Mouse (Mus musculus): Measurements from ENCODE around the gene Clip4.

Clip4 gene

GRCm38 (mm10) chr17:71872976-71873375 lies 104.7 kb downstream of the Clip4 start:
- no peak for DNase-seq (ENCODE audit: low spot score in 2 of 2)

DNA sequence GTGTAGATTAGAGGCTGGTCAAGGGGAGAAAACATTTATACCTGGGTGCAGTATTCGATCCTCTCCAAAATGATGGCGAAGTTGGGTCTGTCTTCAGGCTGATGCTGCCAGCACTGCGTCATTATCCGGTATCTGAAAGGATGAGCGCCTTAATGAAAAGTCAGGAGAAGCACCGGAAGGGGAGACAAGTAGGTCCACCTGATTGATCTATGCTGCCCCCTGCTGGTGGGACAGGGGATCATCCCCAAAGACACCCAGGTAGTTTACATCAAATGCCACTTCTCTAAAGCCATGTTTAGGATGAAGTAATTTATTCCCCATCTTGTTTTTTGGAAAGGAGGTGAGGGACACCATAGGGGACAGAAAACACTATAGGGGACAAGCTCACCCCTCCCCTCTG lies 105.8 kb downstream of the Clip4 start:
- DNase-seq (ENCODE audit: low spot score in 2 of 2): peak in 1 of 2 experiments; percentile 54

GRCm38 (mm10) chr17:71874795-71875194 lies 106.5 kb downstream of the Clip4 start:
- DNase-seq (ENCODE audit: low spot score in 2 of 2): no peak

DNA sequence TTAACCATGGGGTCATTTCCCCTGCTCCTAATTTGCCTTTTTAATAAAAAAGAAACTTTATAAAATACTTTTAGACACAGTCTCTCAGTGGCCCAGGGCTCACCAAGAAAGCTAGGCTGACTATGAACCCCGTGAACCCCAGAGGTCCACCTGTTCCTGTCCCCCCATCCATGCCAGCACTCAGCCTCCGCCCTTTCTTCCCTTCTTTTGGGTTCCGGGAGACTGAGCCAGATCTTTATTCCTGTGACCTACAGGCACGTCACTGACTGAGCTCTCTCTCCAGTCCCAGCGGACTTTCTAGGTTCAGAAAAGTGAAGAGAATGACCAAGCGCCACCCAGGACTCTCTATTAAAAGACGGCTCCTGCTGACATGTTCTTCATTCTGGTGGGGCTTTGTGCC lies 107.2 kb downstream of the Clip4 start:
- no peak for DNase-seq (ENCODE audit: low spot score in 2 of 2)

DNA sequence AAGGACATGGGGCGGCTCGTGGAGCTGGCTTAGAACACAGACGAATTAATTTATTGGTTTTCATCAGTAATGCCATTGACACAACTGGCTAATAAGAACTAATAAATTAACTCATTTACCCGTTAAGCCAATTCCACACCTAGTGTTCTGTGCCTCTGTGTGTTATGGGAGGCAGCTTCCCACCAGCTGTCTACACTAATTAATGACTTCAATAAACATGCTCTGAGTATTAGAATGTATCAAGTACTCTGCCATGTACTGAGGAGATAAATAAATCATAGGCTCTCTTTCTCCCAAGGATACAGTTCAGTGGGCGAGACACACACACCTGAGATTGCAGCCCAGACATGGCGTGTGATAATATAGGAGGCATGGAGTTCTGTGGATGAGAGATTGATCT lies 113.1 kb downstream of the Clip4 start:
- no peak for DNase-seq (ENCODE audit: low spot score in 2 of 2)

- no peak for DNase-seq (ENCODE audit: low spot score in 2 of 2)
Observed at GRCm38 (mm10) chr17:71909107-71909506, 140.8 kb downstream of the Clip4 start.

DNA sequence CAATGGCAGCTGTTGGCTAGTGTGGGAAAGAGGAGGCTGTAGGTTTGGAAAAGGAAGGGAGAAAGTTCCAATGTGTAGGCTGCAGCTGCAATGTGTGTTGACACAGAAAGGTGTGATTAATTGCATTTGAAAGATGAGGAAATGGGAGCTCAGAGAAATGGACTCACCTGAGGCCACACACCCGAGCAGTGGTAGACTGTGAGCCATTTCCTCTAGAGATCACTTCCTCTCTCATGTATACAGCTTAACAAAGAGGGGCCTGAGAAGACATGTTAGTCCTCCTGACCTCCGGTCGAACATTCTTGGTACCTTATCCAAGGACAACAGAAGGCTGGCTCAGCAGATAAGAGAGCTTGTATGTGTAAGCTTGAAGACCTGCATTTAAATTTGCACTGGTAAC lies 144.9 kb downstream of the Clip4 start:
- DNase-seq (ENCODE audit: low spot score in 2 of 2): no peak
